Mouse (Mus musculus) intestine, embryonic 15.5 days (tissue): Measurements from ENCODE around the gene Olfr1105. TPM values are rescaled to one million over a fixed set of nuclear protein-coding genes. Genes with fewer than 3 reads are reported as not detected.

ENCODE experiments used
- ATAC-seq: fragments of 200-750 bp; cut with Nextera tagmentation; 2 replicates; pipeline ENCODE4 v1.8.0; 2017; ENCODE audit warnings: moderate TSS enrichment, moderate library complexity
- H3K27ac ChIP-seq: fragments of 300-500 bp; sonication (generic); 2 replicates; pipeline ENCODE4 v1.5.1; 2015; ENCODE audit warnings: mild to moderate bottlenecking, inconsistent platforms
- H3K27me3 ChIP-seq: fragments of 300-500 bp; sonication (generic); replicated peaks from 2 replicates; pipeline ENCODE4 v1.6.1; 2015; ENCODE audit warnings: inconsistent platforms
- H3K36me3 ChIP-seq: fragments of 300-500 bp; sonication (generic); 2 replicates; pipeline ENCODE4 v1.6.1; 2015; ENCODE audit warnings: inconsistent platforms
- H3K4me1 ChIP-seq: fragments of 300-500 bp; sonication (generic); replicated peaks from 2 replicates; pipeline ENCODE4 v1.6.1; 2015; ENCODE audit warnings: inconsistent platforms
- H3K4me2 ChIP-seq: fragments of 300-500 bp; sonication (generic); replicated peaks from 2 replicates; pipeline ENCODE4 v1.6.1; 2015; ENCODE audit warnings: mild to moderate bottlenecking, inconsistent platforms
- H3K4me3 ChIP-seq: fragments of 300-500 bp; sonication (generic); replicated peaks from 2 replicates; pipeline ENCODE4 v1.5.1; 2015; ENCODE audit warnings: inconsistent platforms
- H3K9ac ChIP-seq: fragments of 300-500 bp; sonication (generic); 2 replicates; pipeline ENCODE4 v1.6.1; 2015; ENCODE audit warnings: inconsistent platforms
- H3K9me3 ChIP-seq: fragments of 300-500 bp; sonication (generic); 2 replicates; pipeline ENCODE4 v1.6.1; 2016; ENCODE audit warnings: inconsistent platforms
- WGBS: fragments of 180-500 bp; shearing (Covaris S2); methylation state at CpG from one replicate; pipeline ENCODE4 v1.1.7; 2015; 5-methylcytosine and 5-hydroxymethylcytosine counted together
- polyA plus RNA-seq: library from polyadenylated mRNA; unstranded; fragments of >200 nt; fragmentation: Nextera tagmentation; extraction: Ambion mirVana; gene quantifications from 2 replicates; pipeline ENCODE4 v1.2.1, GENCODE M21; 2015

Olfr1105 gene
- not detected in 2 replicates for polyA plus RNA-seq

DNA sequence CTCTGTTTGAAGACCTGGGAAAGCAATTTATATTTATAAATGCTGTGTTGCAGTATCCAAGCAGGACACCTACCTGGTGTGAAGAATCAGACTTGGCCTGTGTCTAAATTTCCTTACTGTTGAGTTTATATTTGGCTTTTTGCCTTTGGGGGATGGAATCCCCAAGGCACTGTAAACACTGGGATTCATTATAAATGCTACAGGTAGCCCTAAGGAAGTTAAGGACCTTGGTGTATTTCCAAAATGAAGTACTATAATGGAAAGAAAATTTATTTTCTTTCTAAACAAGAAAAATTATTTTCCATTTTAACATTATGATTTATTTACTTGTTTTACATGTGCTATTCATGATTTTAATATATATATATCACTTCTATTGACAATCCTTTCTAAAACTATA, at the start of gene Olfr1105:
Gene Olfr1105, minus strand, starts transcription at position 101 of the 400 bp plus-strand sequence.
- Histone ChIP-seq H3K9me3 (no peaks in the 10 kb centered on the region), H3K4me1 (no peaks in the 10 kb centered on the region), H3K4me3 (no peak within 1 kb of the TSS), H3K36me3 (no peaks in the 10 kb centered on the region), H3K27ac (no peak within 1 kb of the TSS), H3K4me2 (no peak within 1 kb of the TSS), H3K9ac (no peak within 1 kb of the TSS), H3K27me3 (no peaks in the 10 kb centered on the region)
- ATAC-seq, result no peak

- no peak for ATAC-seq
- Histone ChIP-seq H3K36me3 (no peaks in the 10 kb centered on the region), H3K4me3 (no peak within 1 kb of the TSS), H3K4me2 (no peak within 1 kb of the TSS), H3K9ac (no peak within 1 kb of the TSS), H3K9me3 (no peaks in the 10 kb centered on the region), H3K27ac (no peak within 1 kb of the TSS), H3K27me3 (no peaks in the 10 kb centered on the region), H3K4me1 (no peaks in the 10 kb centered on the region)
- WGBS, result 85% methylated on average over 1 of the region's 1 CpGs
These were observed 39.4 kb upstream of the Olfr1105 start, which contains the start of gene Olfr1107 for GRCm38 (mm10) chr2:87075717-87076116. TSS of gene Olfr1107 (minus strand) at chr2:87075817.

GRCm38 (mm10) chr2:87052173-87052572, 15.8 kb upstream of the Olfr1105 start, which contains the start of gene Olfr1106:
TSS of gene Olfr1106 (minus strand) at chr2:87052273.
- Histone ChIP-seq H3K4me3 (no peak within 1 kb of the TSS), H3K4me2 (no peak within 1 kb of the TSS), H3K27me3 (no peaks in the 10 kb centered on the region), H3K4me1 (no peaks in the 10 kb centered on the region), H3K36me3 (no peaks in the 10 kb centered on the region), H3K9me3 (no peaks in the 10 kb centered on the region), H3K27ac (no peak within 1 kb of the TSS), H3K9ac (no peak within 1 kb of the TSS)
- ATAC-seq, result no peak
- 69% methylated on average over 1 of the region's 1 CpGs for WGBS

DNA sequence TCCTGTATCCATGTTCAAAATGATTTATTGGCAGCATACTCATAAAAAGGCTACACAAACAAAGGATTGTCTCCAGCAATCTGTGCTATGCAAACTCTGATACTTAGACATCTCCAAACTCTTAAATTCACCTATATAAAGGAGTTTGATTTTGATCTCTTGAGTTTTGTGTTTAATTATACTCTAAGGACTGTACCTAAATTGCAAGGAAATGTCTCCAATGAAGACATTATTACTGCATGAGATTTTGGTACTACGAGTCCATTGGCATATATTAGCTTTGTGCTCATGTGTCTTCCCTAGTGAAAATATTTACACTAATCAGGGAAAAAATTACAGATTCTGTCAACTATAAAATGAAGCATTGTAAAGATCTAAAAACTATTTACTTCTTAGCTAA, 9.4 kb downstream of the Olfr1105 start, which contains the start of gene Olfr1104:
Gene Olfr1104, minus strand, starts transcription at position 101 of the 400 bp plus-strand sequence.
- Histone ChIP-seq H3K36me3 (no peaks in the 10 kb centered on the region), H3K27me3 (no peaks in the 10 kb centered on the region), H3K4me2 (no peak within 1 kb of the TSS), H3K4me1 (no peaks in the 10 kb centered on the region), H3K9ac (no peak within 1 kb of the TSS), H3K4me3 (no peak within 1 kb of the TSS), H3K9me3 (no peaks in the 10 kb centered on the region), H3K27ac (no peak within 1 kb of the TSS)
- WGBS, result 71% methylated on average over 1 of the region's 1 CpGs
- ATAC-seq, result no peak

DNA sequence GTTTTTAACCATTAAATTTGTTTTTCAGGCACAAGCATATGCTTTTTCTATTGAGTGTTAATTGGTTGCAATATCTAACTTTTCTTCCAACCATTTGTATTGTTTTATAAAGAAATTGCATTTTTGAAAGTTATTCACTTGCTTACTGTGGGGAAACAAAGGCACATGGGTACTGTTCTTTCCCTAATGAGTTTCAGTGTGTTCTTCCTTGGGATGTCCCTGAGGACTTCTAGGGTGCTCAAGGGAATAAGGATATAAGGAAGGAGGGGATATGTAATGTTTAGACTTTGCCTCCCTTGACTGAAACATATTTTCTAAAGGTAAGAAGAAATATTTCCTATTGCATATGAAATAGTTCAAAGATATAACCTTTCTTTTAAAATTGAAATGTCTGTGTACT, 38.2 kb downstream of the Olfr1105 start, which contains the start of gene Olfr1102:
Gene Olfr1102, plus strand, starts transcription at position 301 of the 400 bp plus-strand sequence.
- Histone ChIP-seq H3K4me2 (no peak within 1 kb of the TSS), H3K27ac (no peak within 1 kb of the TSS), H3K9ac (no peak within 1 kb of the TSS), H3K27me3 (no peaks in the 10 kb centered on the region), H3K4me3 (no peak within 1 kb of the TSS), H3K36me3 (no peaks in the 10 kb centered on the region), H3K4me1 (no peaks in the 10 kb centered on the region), H3K9me3 (no peaks in the 10 kb centered on the region)
- ATAC-seq, result no peak

DNA sequence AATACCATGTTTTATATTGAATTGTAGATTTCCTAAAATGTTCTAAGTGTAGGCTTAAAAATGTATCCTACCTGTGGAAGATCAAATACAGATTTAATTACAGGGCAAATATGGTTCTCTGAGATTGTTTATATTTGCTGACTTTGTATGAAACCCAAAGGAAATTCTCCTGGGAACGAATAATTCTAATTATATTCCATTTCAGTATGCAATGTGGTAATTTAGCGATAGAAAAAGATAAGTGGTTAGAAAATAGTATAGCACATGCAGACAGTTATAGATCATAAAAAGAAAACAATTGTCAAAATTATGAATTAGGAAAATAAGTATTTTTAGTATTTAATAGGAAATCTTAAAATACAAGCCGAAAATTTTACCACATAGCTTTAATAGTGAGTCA, 45.2 kb downstream of the Olfr1105 start, which contains the start of gene Olfr1101:
Gene Olfr1101, minus strand, starts transcription at position 101 of the 400 bp plus-strand sequence.
- Histone ChIP-seq H3K4me1 (no peaks in the 10 kb centered on the region), H3K36me3 (no peaks in the 10 kb centered on the region), H3K4me2 (no peak within 1 kb of the TSS), H3K9ac (no peak within 1 kb of the TSS), H3K4me3 (no peak within 1 kb of the TSS), H3K9me3 (no peaks in the 10 kb centered on the region), H3K27ac (no peak within 1 kb of the TSS), H3K27me3 (no peaks in the 10 kb centered on the region)
- 74% methylated on average over 3 of the region's 3 CpGs for WGBS
- no peak for ATAC-seq

Other genes with a start within 250 kb of the Olfr1105 start
- gene Olfr141, start 226.5 kb downstream of the Olfr1105 start, polyA plus RNA-seq, result not detected in 2 replicates
- gene Olfr1094, start 211.9 kb downstream of the Olfr1105 start, polyA plus RNA-seq, result not detected in 2 replicates
- gene Olfr1095, start 184.8 kb downstream of the Olfr1105 start, polyA plus RNA-seq, result not detected in 2 replicates
- gene Gm13723, start 161.7 kb downstream of the Olfr1105 start, polyA plus RNA-seq, result not detected in 2 replicates
- not detected in 2 replicates for gene Olfr1097, start 144.3 kb downstream of the Olfr1105 start, polyA plus RNA-seq
- gene Olfr1098, start 112.0 kb downstream of the Olfr1105 start, polyA plus RNA-seq, result not detected in 2 replicates
- not detected in 2 replicates for gene Olfr1099, start 75.8 kb downstream of the Olfr1105 start, polyA plus RNA-seq
- not detected in 2 replicates for gene Olfr1100, start 56.6 kb downstream of the Olfr1105 start, polyA plus RNA-seq
- not detected in 2 replicates for gene Olfr1101, start 45.3 kb downstream of the Olfr1105 start, polyA plus RNA-seq
- gene Olfr1102, start 38.1 kb downstream of the Olfr1105 start, polyA plus RNA-seq, result not detected in 2 replicates
- gene Olfr1104, start 9.5 kb downstream of the Olfr1105 start, polyA plus RNA-seq, result not detected in 2 replicates
- not detected in 2 replicates for gene Olfr1106, start 15.7 kb upstream of the Olfr1105 start, polyA plus RNA-seq
- gene Olfr1107, start 39.3 kb upstream of the Olfr1105 start, polyA plus RNA-seq, result not detected in 2 replicates
- gene Olfr1109, start 59.5 kb upstream of the Olfr1105 start, polyA plus RNA-seq, result not detected in 2 replicates
- not detected in 2 replicates for gene Olfr259, start 78.0 kb upstream of the Olfr1105 start, polyA plus RNA-seq
- not detected in 2 replicates for gene Olfr1110, start 103.8 kb upstream of the Olfr1105 start, polyA plus RNA-seq
- gene Olfr1111, start 116.1 kb upstream of the Olfr1105 start, polyA plus RNA-seq, result not detected in 2 replicates
- not detected in 2 replicates for gene Olfr1112, start 151.3 kb upstream of the Olfr1105 start, polyA plus RNA-seq
- not detected in 2 replicates for gene Olfr1113, start 172.4 kb upstream of the Olfr1105 start, polyA plus RNA-seq
- not detected in 2 replicates for gene Olfr1115, start 211.5 kb upstream of the Olfr1105 start, polyA plus RNA-seq
- gene Olfr1116, start 231.0 kb upstream of the Olfr1105 start, polyA plus RNA-seq, result not detected in 2 replicates